Mouse (Mus musculus): Measurements from ENCODE around the gene Rflnb. TPM values are rescaled to one million over a fixed set of nuclear protein-coding genes. Genes with fewer than 3 reads are reported as not detected.

The Rflnb gene
- 14.2 and 30.8 TPM in 2 replicates for polyA plus RNA-seq (2011; ENCODE audit: insufficient read depth, insufficient read length, low replicate concordance, missing spikeins)

DNA sequence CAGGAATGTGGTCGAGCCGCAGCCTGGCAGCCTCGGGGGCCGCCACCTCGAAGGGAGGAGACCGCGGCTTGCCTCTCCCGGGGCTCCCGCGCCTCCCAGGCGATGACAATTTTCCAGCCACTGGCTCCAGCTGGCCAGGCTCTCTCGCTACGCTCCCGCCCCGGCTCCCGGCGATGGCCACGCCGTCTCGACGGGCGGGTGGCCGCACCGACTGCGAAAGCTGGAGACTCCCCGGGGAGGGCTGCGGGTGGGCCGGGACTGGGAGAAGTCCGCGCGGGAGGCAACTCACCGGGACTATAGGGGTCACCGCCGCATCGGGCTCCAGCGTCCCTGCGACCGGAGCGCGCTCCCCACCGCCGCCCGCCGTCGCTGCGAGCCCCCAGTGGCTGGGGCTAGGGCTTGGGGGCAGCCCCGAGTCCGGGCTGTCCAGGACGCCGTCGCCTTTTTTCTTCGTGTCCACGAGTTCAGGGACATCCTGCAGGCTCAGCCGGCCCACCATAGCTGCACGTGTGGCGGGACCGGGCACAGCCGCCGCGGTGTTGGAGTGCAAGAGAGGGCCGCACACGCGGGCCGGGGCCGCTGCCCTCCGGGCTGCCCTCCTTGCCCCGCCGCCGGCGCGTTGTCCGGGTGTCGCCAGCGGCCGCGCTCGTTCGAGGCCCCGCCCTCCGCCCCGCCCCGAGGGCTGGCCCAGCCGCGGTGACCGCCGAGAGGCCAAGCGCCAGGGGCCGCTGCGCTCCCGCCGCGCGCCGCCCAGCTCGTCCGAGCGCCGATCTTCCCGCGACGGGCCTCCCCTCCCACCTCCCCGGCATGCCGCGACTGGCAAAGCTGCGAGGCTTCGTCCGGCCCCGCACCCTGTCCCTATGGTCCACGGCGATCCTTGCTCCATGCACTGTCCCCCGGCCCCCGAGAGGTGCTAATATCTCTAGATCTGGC lies at the start of gene Rflnb:
Rflnb (minus strand) TSS at position 644 of the 933 bp plus-strand sequence.
- H3K27ac ChIP-seq (ENCODE audit: control insufficient read depth, insufficient read depth, low read depth, low read length, poor library complexity), result peak within 1 kb of the TSS; percentile 80
- H3K4me1 ChIP-seq (ENCODE audit: control insufficient read depth, insufficient read depth, low read length), result peaks cover under 1% of the 10 kb centered on the region; the same call in 1 of the 2 replicates
- peak; percentile 41; the same call in 1 of the 2 replicates for TF ChIP-seq CTCF (IDR thresholded peaks at IDR 0.05; ENCODE audit: control insufficient read depth, insufficient read depth, low read length)
- peak; percentile 62; the same call in 1 of the 2 replicates for TF ChIP-seq POLR2A (IDR thresholded peaks at IDR 0.05; ENCODE audit: borderline replicate concordance, control insufficient read depth, low read depth, low read length)
- WGBS, result under 1% methylated on average over 111 of the region's 112 CpGs
- peak within 1 kb of the TSS; percentile 84 for H3K4me3 ChIP-seq (replicated peaks; ENCODE audit: control insufficient read depth, low read depth, low read length)

DNA sequence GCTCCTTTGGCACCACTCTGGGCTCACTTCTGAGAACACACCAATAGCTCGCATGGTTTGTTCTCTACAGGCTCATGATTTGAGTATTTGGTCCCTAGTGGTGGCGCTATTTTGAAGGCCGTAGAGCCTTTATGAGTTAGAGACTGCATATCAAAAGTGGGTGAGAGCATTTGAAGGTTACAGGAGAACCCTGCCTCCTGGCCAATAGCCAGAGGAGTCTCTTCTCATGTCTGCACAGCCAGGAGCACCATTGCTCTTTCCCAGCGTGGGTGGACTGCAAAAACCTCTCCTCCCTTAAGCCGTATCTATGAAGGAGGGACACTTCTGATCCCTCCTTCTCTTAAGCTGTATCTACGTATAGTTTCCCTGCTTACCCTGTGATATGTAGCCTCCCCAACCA lies 49.8 kb upstream of the Rflnb start:
- 83% methylated on average over 6 of the region's 6 CpGs for WGBS
- H3K4me1 ChIP-seq (ENCODE audit: control insufficient read depth, insufficient read depth, low read length), result no peaks in the 10 kb centered on the region
- no peak overlapping the region for H3K4me3 ChIP-seq (replicated peaks; ENCODE audit: control insufficient read depth, low read depth, low read length)
- H3K27ac ChIP-seq (ENCODE audit: control insufficient read depth, insufficient read depth, low read depth, low read length, poor library complexity), result no peak overlapping the region
- TF ChIP-seq POLR2A (IDR thresholded peaks at IDR 0.05; ENCODE audit: borderline replicate concordance, control insufficient read depth, low read depth, low read length), result no peak
- TF ChIP-seq CTCF (IDR thresholded peaks at IDR 0.05; ENCODE audit: control insufficient read depth, insufficient read depth, low read length), result no peak

GRCm38 (mm10) chr11:76074296-76075093 lies 46.9 kb upstream of the Rflnb start:
- 72% methylated on average over 11 of the region's 11 CpGs for WGBS
- Histone ChIP-seq H3K4me1 (ENCODE audit: control insufficient read depth, insufficient read depth, low read length) (no peaks in the 10 kb centered on the region), H3K27ac (ENCODE audit: control insufficient read depth, insufficient read depth, low read depth, low read length, poor library complexity) (no peak overlapping the region), H3K4me3 (replicated peaks; ENCODE audit: control insufficient read depth, low read depth, low read length) (no peak overlapping the region)
- TF ChIP-seq CTCF (IDR thresholded peaks at IDR 0.05; ENCODE audit: control insufficient read depth, insufficient read depth, low read length), result no peak
- no peak for TF ChIP-seq POLR2A (IDR thresholded peaks at IDR 0.05; ENCODE audit: borderline replicate concordance, control insufficient read depth, low read depth, low read length)

GRCm38 (mm10) chr11:76069816-76070215 lies 42.2 kb upstream of the Rflnb start:
- TF ChIP-seq POLR2A (IDR thresholded peaks at IDR 0.05; ENCODE audit: borderline replicate concordance, control insufficient read depth, low read depth, low read length) (no peak), CTCF (IDR thresholded peaks at IDR 0.05; ENCODE audit: control insufficient read depth, insufficient read depth, low read length) (no peak)
- 83% methylated on average over 6 of the region's 6 CpGs for WGBS
- Histone ChIP-seq H3K4me3 (replicated peaks; ENCODE audit: control insufficient read depth, low read depth, low read length) (no peak overlapping the region), H3K27ac (ENCODE audit: control insufficient read depth, insufficient read depth, low read depth, low read length, poor library complexity) (no peak overlapping the region), H3K4me1 (ENCODE audit: control insufficient read depth, insufficient read depth, low read length) (no peaks in the 10 kb centered on the region; the same call in 1 of the 2 replicates)

- Histone ChIP-seq H3K4me3 (replicated peaks; ENCODE audit: control insufficient read depth, low read depth, low read length) (no peak overlapping the region), H3K27ac (ENCODE audit: control insufficient read depth, insufficient read depth, low read depth, low read length, poor library complexity) (peak overlapping the region; percentile 53), H3K4me1 (ENCODE audit: control insufficient read depth, insufficient read depth, low read length) (no peaks in the 10 kb centered on the region; the same call in 1 of the 2 replicates)
- no peak for TF ChIP-seq POLR2A (IDR thresholded peaks at IDR 0.05; ENCODE audit: borderline replicate concordance, control insufficient read depth, low read depth, low read length)
- TF ChIP-seq CTCF (IDR thresholded peaks at IDR 0.05; ENCODE audit: control insufficient read depth, insufficient read depth, low read length), result no peak
- 66% methylated on average over 15 of the region's 15 CpGs for WGBS
Measured at GRCm38 (mm10) chr11:76066563-76067156, 39.1 kb upstream of the Rflnb start.

DNA sequence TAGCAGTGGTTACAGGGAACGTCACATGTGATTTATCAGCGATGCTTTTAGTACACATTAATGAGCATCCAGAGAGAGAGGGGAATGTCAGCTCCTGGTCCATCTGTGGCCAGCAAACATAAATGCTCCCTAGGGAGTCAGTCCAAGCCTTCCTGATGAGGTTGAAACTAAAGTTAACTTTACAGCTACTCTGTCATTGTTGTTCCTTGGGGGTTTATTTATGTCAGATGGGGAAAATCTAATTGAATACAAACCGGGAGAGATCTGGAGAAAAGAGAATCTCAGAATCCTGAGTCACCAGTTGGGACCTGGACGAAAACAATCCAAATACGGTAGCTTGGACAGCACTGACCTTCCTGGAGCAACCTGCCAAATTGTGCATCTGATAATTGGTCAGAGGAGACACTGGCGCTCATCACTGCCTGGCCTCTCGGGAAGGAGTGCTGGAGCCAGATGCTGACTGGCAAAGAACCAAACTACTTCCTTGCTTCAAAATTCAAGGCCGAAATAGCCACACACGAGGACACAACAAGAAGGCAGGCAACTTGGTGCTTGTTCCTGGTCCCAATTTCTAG lies 38.0 kb upstream of the Rflnb start:
- TF ChIP-seq POLR2A (IDR thresholded peaks at IDR 0.05; ENCODE audit: borderline replicate concordance, control insufficient read depth, low read depth, low read length) (no peak), CTCF (IDR thresholded peaks at IDR 0.05; ENCODE audit: control insufficient read depth, insufficient read depth, low read length) (no peak)

GRCm38 (mm10) chr11:76064411-76064810 lies 36.8 kb upstream of the Rflnb start:
- Histone ChIP-seq H3K4me3 (replicated peaks; ENCODE audit: control insufficient read depth, low read depth, low read length) (no peak overlapping the region), H3K27ac (ENCODE audit: control insufficient read depth, insufficient read depth, low read depth, low read length, poor library complexity) (peak overlapping the region; percentile 52; the same call in 1 of the 2 replicates), H3K4me1 (ENCODE audit: control insufficient read depth, insufficient read depth, low read length) (no peaks in the 10 kb centered on the region; the same call in 1 of the 2 replicates)
- 10% methylated on average over 7 of the region's 7 CpGs for WGBS
- no peak for TF ChIP-seq CTCF (IDR thresholded peaks at IDR 0.05; ENCODE audit: control insufficient read depth, insufficient read depth, low read length)
- TF ChIP-seq POLR2A (IDR thresholded peaks at IDR 0.05; ENCODE audit: borderline replicate concordance, control insufficient read depth, low read depth, low read length), result no peak

More for the DNA sequence above, 38.0 kb upstream of the Rflnb start:
- Histone ChIP-seq H3K4me3 (replicated peaks; ENCODE audit: control insufficient read depth, low read depth, low read length) (no peak overlapping the region), H3K27ac (ENCODE audit: control insufficient read depth, insufficient read depth, low read depth, low read length, poor library complexity) (no peak overlapping the region), H3K4me1 (ENCODE audit: control insufficient read depth, insufficient read depth, low read length) (no peaks in the 10 kb centered on the region; the same call in 1 of the 2 replicates)
- WGBS, result 84% methylated on average over 9 of the region's 9 CpGs

Data from bone marrow, adult 2 months (tissue).